Mouse (Mus musculus) spleen, postnatal 10 days (tissue): ENCODE results near the gene Lrpap1.

Experiments used
- DNase-seq, 2 experiments: peaks; one replicate each; pipeline ENCODE4 v3.0.0; 2021 to 2022; ENCODE audit warnings: low spot score in 2 of 2

The Lrpap1 gene

GRCm38 (mm10) chr5:35057582-35057981 is 48.0 kb downstream of the Lrpap1 start:
- no peak for DNase-seq

- no peak for DNase-seq
Observed at GRCm38 (mm10) chr5:35056604-35057432, 48.7 kb downstream of the Lrpap1 start, which contains the start of gene Dok7. Gene Dok7 (plus strand): TSS chr5:35056766.

GRCm38 (mm10) chr5:35055076-35055475 is 50.5 kb downstream of the Lrpap1 start:
- no peak for DNase-seq

- DNase-seq: no peak
Observed at GRCm38 (mm10) chr5:35054628-35055027, 50.9 kb downstream of the Lrpap1 start.

- DNase-seq: no peak
Observed at GRCm38 (mm10) chr5:35050541-35050940, 55.0 kb downstream of the Lrpap1 start.

GRCm38 (mm10) chr5:35043110-35043451 is 62.5 kb downstream of the Lrpap1 start:
- peak; percentile 61 to 82 for DNase-seq

- DNase-seq: peak; percentile 33 to 43
Observed at GRCm38 (mm10) chr5:35042431-35043109, 63.0 kb downstream of the Lrpap1 start.
